Mouse (Mus musculus) spleen, postnatal 10 days (tissue): Measurements from ENCODE around the gene Siah3.

Experiments used
- DNase-seq, 2 experiments: peaks; one replicate each; pipeline ENCODE4 v3.0.0; 2021 to 2022; ENCODE audit warnings: low spot score in 2 of 2

The Siah3 gene

GRCm38 (mm10) chr14:75463171-75463570 is 7.4 kb downstream of the Siah3 start:
- no peak for DNase-seq

- no peak for DNase-seq
Measured at GRCm38 (mm10) chr14:75468941-75469340, 13.2 kb downstream of the Siah3 start.

- no peak for DNase-seq
Measured at GRCm38 (mm10) chr14:75473061-75473930, 17.5 kb downstream of the Siah3 start.

GRCm38 (mm10) chr14:75475887-75476286 is 20.1 kb downstream of the Siah3 start:
- DNase-seq, result no peak

GRCm38 (mm10) chr14:75482231-75483175 is 26.7 kb downstream of the Siah3 start:
- no peak for DNase-seq

- DNase-seq, result no peak
Measured at GRCm38 (mm10) chr14:75483176-75483546, 27.4 kb downstream of the Siah3 start.

- no peak for DNase-seq
Measured at GRCm38 (mm10) chr14:75487932-75488331, 32.1 kb downstream of the Siah3 start.

GRCm38 (mm10) chr14:75493555-75494194 is 37.9 kb downstream of the Siah3 start:
- DNase-seq, result no peak

GRCm38 (mm10) chr14:75494926-75495325 is 39.1 kb downstream of the Siah3 start:
- no peak for DNase-seq

GRCm38 (mm10) chr14:75501501-75501990 is 45.8 kb downstream of the Siah3 start:
- DNase-seq, result no peak

- DNase-seq, result no peak
Measured at GRCm38 (mm10) chr14:75502446-75502845, 46.7 kb downstream of the Siah3 start.

GRCm38 (mm10) chr14:75504255-75504654 is 48.5 kb downstream of the Siah3 start:
- no peak for DNase-seq

- DNase-seq, result no peak
Measured at GRCm38 (mm10) chr14:75505126-75505840, 49.5 kb downstream of the Siah3 start.

- DNase-seq, result no peak
Measured at GRCm38 (mm10) chr14:75506246-75506645, 50.5 kb downstream of the Siah3 start.

GRCm38 (mm10) chr14:75510125-75510524 is 54.3 kb downstream of the Siah3 start:
- DNase-seq, result no peak

- DNase-seq, result no peak
Measured at GRCm38 (mm10) chr14:75512946-75513345, 57.2 kb downstream of the Siah3 start.

- no peak for DNase-seq
Measured at GRCm38 (mm10) chr14:75516161-75516560, 60.4 kb downstream of the Siah3 start.

GRCm38 (mm10) chr14:75516917-75517595 is 61.3 kb downstream of the Siah3 start:
- DNase-seq, result no peak

GRCm38 (mm10) chr14:75518196-75518887 is 62.6 kb downstream of the Siah3 start:
- DNase-seq, result no peak

GRCm38 (mm10) chr14:75518899-75519298 is 63.1 kb downstream of the Siah3 start:
- DNase-seq, result no peak
